Mouse (Mus musculus): ENCODE measurements around the gene Vtn. TPM values are rescaled to one million over a fixed set of nuclear protein-coding genes. Genes with fewer than 3 reads are reported as not detected.

Gene Vtn
- 10 to 100 TPM in 1 of 4 experiments, 1 to 10 TPM in 3; 5.7 to 11.1 (median 6.7) TPM for total RNA-seq (2022)

DNA sequence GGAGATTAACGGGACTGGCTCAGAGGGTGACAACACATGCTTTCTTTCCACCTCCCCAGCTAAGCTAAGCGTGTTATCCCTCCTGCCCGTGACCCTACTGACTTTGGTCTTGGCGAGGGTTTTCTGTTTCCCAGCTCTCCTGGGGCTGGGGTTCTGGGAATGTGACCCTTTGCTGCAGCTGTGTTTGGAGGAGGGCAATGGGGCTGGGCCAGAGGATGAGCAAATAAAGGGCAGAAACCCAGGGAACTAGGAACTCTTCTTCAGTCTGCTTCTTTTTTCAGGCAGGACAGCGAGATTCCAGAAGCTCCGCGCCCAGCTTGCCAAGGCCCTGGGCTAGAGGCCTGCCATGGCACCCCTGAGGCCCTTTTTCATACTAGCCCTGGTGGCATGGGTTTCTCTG, at the start of gene Vtn:
TSS of gene Vtn (plus strand) at position 88 of the 400 bp plus-strand sequence.
- peak; percentile 41 to 61 for DNase-seq (ENCODE audit: low spot score in 2 of 2)

DNA sequence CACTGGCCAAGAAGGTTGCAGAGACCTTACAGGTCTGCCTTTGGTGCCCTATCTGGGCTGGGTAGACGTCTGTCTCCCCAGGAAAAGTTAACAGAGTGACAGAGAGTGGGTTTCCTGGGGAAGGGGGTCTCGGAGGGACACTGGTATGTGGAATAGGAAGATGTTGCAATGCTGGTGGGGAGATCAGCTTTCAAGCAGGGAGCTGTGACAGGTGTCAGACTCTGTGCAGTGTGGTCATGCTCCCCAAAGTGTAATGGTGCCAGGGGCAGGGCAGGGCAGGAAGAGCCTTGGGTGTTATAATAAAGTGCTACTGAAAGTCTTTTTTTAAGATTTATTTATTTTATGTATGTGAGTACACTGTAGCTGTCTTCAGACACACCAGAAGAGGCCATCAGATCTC, 48.6 kb upstream of the Vtn start:
- DNase-seq (ENCODE audit: low spot score in 2 of 2) = no peak

DNA sequence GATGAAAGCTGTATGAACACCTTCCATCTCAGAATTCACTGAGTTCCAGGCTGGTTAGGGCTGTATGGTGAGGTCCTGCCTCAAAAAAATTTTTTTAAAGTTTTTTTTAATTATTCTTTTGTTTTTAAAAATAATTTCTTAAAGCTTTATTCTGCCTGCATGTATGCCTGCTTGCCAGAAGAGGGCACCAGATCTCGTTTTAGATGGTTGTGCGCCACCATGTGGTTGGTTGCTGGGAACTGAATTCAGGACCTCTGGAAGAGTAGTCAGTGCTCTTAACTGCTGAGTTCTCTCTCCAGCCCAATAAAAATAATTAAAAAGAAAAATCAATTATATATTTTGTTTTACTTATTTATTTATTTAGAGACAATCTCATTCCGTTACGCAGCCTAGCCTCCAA, 45.2 kb upstream of the Vtn start:
- peak in 1 of 2 experiments; percentile 18 for DNase-seq (ENCODE audit: low spot score in 2 of 2)

DNA sequence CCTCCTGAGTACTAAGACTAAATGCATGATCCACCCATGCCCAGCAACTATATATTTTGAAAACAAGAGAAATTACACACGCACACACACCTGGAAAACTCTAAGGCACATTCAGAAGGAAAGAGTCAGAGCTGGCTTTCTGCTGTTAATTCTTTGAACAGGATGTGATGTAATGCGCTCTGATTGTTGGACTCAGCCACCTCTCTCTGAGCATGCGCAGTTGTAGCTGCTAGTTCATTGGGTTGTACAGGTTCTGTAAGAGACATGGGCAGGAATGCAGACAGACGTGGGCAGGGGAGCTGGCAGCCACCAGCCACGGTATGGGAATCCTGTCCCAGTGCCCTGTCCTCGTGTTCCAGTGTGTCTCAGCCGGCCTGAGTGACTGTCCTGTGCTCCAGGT, 44.6 kb upstream of the Vtn start:
- no peak for DNase-seq (ENCODE audit: low spot score in 2 of 2)

DNA sequence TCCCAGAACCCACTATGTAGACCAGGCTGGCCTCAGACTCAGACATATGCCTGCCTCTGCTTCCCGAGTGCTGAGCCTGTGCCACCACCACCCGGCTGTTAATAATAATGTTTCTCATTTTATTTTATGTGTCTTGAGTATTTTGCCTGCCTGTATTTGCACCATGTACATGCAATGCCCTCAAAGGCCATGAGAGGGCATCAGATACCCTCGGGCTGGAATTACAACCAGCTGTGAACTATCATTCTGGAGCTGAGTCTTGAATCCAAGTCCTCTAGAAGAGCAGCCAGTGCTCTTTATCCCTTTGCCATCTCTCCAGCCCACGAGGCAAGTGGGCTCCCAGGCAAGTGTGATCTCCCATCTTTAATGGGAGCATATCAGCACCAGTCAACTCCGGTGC, 43.6 kb upstream of the Vtn start:
- no peak for DNase-seq (ENCODE audit: low spot score in 2 of 2)

DNA sequence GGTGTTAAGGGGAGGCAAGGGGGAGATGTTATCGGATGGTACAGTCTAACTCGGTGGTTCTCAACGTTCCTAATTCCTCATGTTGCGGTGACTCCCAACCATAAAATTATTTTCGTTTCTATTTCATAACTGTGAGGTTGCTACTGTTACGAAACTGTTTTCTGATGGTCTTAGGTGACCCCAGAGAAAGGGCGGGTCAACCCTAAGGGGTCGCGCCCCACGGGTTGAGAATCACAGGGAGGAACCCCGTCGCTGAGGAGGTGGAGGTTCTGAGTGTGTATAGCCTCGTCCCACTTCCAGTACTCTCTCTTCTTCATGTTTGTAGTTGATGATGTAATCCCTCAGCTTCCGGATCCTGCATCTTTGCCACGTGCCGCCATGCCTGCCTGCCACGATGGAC, 40.2 kb upstream of the Vtn start:
- no peak for DNase-seq (ENCODE audit: low spot score in 2 of 2)

DNA sequence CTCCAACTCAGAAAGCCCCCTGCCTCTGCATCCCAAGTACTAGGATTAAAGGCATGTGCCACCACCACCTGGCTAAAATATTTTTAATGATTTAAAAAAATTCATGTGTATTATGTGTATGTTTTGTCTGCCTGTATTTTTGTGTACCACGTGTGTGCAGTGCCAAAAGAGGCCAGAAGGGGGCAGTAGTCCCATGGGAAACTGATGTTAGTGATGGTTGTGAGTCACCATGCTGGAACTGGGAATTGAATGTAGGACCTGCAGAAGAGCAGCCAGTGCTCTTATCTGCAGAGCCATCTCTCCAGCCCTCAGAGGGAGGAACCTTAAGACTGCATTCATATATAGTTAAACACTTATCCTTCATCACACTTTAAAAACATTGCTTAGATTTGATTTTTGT, 37.0 kb upstream of the Vtn start:
- no peak for DNase-seq (ENCODE audit: low spot score in 2 of 2)

DNA sequence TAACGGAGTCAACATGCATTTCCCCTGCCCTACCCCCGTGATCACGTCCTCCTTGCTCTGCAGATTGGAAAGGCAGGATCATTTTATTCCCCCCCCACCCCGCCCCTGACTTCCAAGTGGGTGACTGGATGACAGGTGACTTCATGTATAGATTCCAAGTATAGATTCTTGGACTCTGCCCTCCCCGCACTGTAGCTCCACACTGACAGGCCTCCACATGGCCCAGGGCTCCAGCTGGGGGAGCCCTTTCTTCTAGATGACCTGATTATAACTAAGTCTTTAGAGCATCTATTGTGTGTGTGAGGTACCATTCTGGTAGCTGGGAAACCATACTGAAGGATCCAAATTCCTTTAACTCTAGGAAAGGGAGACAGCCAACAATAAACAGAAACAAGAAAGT, 36.2 kb upstream of the Vtn start:
- DNase-seq (ENCODE audit: low spot score in 2 of 2) = no peak

DNA sequence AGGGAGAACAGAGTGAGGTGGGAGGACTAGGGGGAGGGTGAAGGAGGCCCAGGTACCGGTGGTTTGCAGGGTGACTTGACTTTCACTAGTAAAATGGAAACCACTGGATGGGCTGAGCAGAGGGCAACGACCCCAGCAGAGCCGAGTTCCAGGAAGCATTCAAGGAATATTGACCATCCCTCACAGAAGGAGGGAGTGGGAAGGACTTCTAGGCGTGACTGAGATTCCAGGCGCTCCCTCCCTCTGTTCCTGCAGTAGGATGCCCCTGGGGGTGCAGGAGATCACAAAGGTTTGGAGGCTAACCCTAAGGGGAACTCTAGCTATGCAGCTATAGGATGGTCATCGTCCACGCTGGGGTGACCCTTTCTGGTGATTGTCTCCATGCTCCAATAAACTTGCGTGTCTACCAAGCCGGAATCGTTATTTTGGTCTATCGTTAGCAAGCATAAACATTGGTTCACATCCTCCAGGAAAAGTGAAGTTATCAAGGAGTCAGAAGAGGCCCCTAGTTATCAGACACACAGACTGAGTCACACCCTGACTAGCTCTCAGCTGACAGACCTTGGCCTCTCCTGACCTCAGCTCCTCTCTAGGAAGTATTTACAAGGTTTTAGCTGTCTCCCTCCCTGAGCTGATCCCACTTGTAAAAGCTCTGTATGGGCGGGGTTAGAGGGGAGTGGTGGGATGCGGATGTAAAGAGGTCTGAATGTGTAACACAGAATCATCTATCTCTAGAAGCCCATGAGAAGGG, 35.4 kb upstream of the Vtn start:
- no peak for DNase-seq (ENCODE audit: low spot score in 2 of 2)

DNA sequence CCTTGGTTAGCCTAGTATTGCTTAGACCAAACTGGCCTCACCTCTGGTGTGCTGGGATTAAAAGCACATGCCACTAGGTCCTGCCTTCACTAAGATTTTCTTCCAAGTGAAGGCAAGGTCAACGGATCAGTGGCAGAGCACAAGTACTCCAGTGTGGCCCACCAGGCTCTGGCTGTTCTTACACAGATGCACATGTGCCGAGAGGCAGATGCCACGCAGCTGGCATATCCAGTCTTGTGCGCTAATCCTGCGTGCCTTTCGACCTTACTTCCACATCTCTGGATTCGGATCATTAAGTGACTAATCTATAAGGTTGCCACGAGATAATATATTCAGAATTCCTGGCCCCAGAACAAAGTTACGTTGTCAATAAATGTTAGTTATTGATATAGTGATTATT, 33.8 kb upstream of the Vtn start:
- DNase-seq (ENCODE audit: low spot score in 2 of 2) = no peak

DNA sequence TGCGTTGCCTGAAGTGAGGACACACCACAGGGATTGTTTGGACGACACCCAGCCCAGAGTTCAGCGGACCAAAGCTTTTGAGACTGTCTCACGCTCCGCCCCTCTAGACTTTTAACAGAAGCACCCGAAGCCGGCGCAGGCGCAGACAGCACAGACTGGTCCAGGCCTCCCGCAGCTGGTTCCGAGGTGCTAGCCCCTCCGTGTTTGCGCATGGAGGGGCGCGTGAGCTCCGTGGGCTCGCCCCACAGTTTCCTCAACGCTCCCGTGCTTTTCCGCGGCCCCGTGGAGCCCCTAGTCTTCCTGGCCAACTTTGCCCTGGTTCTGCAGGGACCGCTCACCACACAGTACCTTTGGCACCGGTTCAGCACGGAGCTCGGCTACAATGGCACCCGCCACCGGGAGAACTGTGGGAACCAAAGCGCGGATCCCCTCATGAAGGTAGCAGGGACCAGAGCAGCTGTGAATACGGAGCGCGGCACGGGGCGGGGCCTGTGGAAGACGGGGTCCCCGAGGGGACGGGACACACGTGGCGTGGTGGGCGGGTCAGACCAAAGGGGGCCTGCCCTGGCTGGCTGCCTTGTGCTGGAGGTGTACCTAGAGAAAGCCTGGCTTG, 33.2 kb upstream of the Vtn start, which contains the start of gene Slc46a1:
TSS of gene Slc46a1 (plus strand) at position 130 of the 613 bp plus-strand sequence.
- DNase-seq (ENCODE audit: low spot score in 2 of 2) = peak; percentile 72 to 77

DNA sequence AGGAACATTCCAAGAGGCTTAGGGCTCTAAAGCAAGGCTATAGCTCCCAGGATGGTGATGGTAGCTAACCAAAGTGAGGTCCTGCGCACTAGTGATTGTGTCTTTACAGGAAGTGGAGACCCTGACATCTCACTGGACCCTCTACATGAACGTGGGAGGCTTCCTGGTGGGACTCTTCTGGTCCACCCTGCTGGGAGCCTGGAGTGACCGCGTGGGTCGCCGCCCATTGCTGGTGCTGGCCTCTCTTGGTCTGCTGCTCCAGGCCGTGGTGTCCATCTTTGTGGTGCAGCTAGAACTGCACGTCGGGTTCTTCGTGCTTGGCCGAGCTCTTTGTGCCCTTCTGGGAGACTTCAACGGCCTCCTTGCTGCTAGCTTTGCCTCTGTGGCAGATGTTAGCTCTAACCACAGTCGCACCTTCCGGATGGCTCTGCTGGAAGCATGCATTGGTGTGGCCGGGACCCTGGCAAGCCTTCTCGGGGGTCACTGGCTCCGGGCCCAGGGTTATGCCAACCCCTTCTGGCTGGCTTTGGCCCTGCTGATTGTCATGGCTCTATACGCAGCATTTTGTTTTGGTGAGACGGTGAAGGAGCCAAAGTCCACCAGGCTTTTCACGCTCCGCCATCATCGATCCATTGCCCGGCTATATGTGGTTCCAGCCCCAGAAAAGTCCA, 32.5 kb upstream of the Vtn start:
- DNase-seq (ENCODE audit: low spot score in 2 of 2) = no peak

DNA sequence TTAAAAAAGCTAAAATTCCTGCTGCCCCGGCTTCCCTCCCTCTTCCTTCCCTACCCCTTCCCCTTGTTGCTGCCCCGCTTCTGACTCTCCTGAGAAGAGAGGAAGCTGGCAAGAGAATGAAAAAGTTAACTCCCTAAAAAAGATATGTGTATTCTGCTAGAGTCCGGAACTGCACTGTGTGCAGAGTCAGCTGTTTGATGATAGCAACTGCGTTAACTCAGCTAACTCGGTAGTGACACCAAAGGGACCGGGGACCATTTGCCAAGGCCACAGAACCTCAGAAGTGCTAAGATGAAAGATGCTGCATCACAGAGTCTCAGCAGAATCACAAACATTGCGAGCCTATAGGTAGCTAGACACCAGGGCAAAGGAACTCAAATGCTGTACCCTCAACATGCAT, 31.4 kb upstream of the Vtn start:
- no peak for DNase-seq (ENCODE audit: low spot score in 2 of 2)

DNA sequence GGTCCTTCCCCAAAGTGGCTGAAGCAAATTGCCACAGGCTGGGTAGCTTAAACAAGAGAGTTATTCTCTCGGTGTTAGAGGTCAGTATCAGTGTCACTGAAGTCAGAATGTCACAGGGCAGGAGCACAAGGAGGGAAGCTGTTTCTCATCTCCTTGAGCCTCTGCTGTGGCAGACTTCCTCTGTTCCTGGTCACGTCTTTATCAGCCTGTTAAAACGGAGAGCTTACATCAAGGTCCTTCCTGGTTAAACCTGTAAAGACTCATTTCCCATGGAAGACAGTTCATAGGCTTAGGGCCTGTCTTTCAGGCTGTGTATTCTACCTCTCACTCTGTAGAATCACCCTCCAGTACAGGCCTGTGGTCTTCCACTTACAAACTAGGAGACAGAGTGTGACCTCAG, 31.0 kb upstream of the Vtn start:
- no peak for DNase-seq (ENCODE audit: low spot score in 2 of 2)

DNA sequence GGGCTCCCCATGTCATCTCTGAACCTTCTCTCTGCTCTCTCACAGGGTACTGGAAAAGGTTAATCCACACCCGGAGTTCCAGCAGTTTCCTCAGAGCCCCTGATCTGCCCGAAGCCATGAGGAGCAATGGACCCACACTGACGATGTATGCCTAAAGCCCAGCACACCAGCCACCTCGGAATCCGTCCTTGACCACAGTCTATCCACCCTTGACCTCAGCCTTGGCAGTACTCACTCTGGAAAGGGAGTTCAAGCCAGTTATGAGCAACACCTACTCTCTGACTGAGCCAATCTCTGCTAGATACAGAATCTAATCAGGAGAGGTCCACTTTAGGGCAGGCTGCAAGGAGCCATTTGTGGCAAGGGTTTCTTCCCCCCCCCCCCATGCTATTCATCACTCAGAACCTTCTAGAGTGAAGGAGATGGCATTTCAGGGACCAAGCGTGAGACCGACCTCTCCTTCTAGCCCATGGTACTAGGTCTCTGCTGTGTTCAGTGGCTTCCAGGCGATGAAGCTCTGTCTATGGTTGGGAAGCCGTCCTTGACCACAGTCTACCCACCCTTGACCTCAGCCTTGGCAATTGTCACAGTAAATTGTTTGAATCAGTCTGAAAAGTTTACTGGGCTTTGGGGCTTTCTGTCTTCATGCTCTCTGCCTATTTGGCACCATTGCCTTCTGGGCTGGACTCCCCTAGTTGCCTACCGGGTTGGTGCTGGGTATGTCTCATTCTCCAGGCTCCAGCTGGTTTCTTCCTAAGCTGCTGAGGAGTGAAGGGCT, 27.4 kb upstream of the Vtn start:
- DNase-seq (ENCODE audit: low spot score in 2 of 2) = no peak

DNA sequence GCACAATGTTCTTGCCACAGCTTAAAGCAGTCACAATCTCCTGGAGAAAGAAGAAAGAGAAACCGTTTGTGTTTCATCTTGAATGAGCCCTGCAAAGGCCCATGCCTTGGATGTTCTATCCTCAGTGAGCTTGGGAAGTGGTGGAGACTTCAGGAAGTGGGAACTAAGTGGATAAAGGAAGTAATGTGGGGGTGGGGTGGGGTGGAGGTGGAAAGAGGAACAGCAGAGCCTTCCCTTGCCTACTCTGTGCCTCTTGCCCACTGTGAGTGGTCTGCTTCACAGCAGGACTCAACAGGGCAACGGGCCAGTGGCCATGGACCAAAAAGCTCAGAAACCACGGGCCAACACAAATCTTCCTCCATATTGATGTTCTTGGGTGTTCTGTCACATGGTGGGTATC, 23.6 kb upstream of the Vtn start:
- DNase-seq (ENCODE audit: low spot score in 2 of 2) = no peak

DNA sequence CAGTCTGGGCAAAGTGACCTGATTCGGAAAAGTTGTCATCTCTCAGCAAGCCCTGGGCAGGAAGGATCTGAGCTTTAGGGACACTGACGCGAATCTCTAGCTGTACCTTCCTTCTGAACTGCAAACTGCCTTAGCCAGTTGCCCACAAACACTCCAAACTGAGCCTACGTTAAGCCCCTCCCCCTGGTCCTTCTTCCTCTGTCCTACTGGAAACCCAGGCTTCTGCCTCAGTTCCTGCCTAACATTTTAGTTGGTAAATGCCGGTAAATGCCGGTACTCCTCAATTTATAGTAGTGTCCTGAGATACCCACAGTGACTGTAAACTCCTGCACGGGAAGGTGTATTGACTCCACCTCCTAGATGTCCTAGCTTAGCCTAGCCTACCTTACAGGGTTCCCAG, 15.3 kb upstream of the Vtn start:
- DNase-seq (ENCODE audit: low spot score in 2 of 2) = no peak

DNA sequence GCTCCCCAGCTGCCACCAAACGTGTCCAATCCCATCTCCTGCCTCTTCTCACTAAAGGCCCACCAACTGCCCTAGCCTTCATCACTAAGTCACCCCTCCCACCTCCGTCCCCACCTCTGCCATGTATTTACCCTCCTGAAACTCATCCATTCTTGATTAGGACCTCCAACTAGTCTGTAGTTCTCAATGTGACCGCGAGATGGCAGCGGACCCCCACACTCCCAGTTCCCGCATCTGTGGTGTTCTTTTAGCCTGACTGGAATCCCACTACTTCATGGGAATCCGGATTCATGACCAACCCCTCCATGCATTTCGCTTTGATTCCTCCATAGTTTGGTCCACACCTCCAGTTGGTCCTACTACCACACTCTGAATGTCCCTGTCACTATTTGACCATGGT, 10.7 kb upstream of the Vtn start:
- DNase-seq (ENCODE audit: low spot score in 2 of 2) = peak; percentile 41 to 44

DNA sequence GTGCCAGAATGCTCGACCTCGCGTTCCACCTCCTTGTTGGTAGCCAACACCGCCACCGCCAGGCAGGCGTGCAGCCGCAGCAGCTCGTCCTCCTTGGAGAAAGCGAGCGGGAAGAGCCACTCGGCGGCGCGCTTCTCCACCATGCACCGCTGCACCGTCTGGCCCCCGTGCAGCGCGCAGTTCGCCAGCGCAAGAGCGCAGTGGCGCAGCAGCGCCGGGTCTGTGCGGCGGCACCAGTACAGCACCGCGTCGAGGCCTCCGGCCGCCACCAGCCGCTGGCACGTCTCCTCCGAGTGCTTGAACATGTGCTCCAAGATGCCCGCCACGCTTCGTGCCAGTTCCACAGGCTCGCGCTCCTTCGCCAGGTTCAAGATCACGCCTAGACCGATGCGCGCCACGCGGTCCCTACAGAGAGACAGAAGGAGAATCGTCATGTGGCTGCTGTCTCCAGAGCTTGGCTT, 8.1 kb upstream of the Vtn start:
- DNase-seq (ENCODE audit: low spot score in 2 of 2) = no peak

DNA sequence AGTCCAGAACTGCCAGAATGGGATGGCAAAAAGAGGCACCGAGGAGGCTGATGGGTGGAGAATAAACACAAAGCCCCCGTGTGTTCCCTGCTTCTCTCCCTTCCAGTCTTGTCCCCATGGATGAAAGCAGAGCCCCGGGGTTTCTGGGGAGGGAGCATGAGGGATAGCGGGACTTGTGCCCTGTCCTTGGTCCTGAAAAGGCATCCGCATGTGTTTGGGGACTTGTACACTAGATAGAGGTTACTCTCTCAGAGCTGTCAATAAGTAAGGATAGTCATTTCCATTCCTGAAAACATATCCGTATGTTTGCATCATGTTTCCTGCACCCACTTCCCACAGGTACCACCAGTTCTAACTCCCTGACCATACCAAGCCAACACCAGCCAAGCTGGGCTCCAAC, 3.0 kb upstream of the Vtn start:
- no peak for DNase-seq (ENCODE audit: low spot score in 2 of 2)

DNA sequence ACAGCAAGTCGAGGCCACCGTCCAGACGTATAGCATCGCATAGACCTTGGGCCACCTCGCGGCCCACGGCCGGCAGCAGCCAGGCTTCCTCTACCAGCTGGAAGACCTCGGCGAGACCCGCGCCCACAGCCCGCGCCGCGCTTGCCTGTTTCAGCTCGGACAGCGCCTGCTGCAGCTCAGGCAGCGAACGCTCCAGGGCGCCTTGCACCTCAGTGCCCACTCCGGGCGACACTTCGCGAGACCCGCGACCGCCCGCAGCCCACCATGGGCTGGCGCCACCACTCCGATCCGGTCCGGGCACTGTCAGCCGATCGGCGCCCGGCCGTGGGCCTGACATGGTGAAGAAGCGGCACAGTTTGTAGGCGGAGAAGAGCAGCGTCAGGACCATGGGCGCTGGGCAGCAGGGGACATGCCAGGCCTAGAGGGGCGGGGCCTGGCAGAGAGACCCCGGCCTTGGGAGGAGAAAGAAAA, 1.8 kb upstream of the Vtn start:
- DNase-seq (ENCODE audit: low spot score in 2 of 2) = no peak

Data from gastrocnemius, adult 8-10 months (tissue).